ENCODE assay signal across 9 mouse cellular contexts in the genomic region with DNA sequence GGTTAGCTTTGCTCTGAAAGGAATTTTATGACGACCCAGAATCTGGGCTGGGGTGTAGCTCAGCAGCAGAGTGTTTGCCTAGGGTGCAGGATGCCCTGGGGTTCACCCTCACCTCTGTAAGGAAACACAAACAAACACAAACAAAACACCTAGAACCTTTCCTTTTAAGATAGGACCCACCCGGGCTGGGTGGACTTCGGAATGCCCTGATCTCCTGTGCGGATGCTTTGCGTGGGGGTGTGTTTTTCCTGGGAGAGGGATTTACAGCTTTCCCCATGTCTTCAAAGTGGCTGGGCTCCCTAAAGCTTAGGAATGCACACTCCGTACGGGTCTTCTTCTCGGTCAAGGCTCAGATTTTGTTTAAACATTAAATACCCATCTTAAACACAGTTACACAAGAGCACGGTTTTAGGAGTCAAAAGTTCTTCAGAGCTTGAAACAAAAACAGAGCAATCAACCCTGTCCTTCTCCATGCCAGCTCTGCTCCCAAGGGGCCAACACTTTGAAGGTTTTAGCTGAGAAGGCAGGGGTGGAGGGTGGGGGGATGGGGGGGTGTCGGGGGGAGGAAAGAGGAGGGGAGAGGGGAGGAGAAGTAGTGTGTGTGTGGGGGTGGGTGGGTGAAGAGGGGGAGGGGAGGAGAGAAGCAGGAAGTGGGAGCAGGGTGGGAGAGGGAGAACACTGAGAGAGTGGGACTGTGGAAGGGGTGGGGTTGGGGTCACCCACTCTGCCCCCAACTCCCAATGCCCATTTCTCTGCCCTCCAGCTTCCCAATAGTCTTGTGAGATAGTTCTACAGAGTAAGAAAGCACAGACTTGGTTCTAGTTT. TPM values are rescaled to one million over a fixed set of nuclear protein-coding genes. Genes with fewer than 3 reads are reported as not detected.
A peak's percentile ranks its signal among the peaks of the same experiment; 100 is the strongest.
DNase-seq lines count a peak whose midpoint lies in the region; ATAC-seq lines count a peak whose summit lies in the region.
"Had no signal": no experiment of that assay in that cellular context is flagged by ENCODE, and none has a peak within 500 bp of the region (broad histone marks: within the 10 kb centered on the region; RNA-seq: fewer than 3 reads in every experiment).

No protein-coding gene starts in this region.

- no peak for DNase-seq in liver, embryonic 11.5 days (ENCODE audit: low spot score)
- no peak for DNase-seq in liver
- DNase-seq in embryonic facial prominence, embryonic 11.5 days (ENCODE audit: low spot score) = peak; percentile 30
- DNase-seq in kidney, adult 11 months = peak; percentile 51
- DNase-seq in ovary, adult 18-20 months (ENCODE audit: low spot score) = no peak
- no peak for DNase-seq in layer of hippocampus, adult 9-10 months (ENCODE audit: low spot score)

- H3K4me2 ChIP-seq in liver, embryonic 11.5 days = peak overlapping the region; percentile 41
- H3K4me2 ChIP-seq in embryonic facial prominence, embryonic 11.5 days (ENCODE audit: low read depth, low read length) = no peak overlapping the region
- peak overlapping the region; percentile 15 for H3K4me2 ChIP-seq in liver, embryonic 12.5 days
- H3K4me2 ChIP-seq: liver, embryonic 15.5 days had no signal

- no peak overlapping the region for H3K9ac ChIP-seq in liver, embryonic 11.5 days (ENCODE audit: low read depth, low read length)
- H3K9ac ChIP-seq in embryonic facial prominence, embryonic 11.5 days (replicated peaks; ENCODE audit: low read length) = no peak overlapping the region
- no peak overlapping the region for H3K9ac ChIP-seq in liver, embryonic 12.5 days
- H3K9ac ChIP-seq: liver, embryonic 15.5 days had no signal

- H3K9me3 ChIP-seq in liver, embryonic 11.5 days (ENCODE audit: control insufficient read depth, low read length) = no peaks in the 10 kb centered on the region
- H3K9me3 ChIP-seq in embryonic facial prominence, embryonic 11.5 days (replicated peaks; ENCODE audit: control insufficient read depth, low read length) = no peaks in the 10 kb centered on the region
- H3K9me3 ChIP-seq in liver, embryonic 12.5 days (replicated peaks) = no peaks in the 10 kb centered on the region
- H3K9me3 ChIP-seq: liver, embryonic 15.5 days had no signal

- H3K27me3 ChIP-seq in liver, embryonic 11.5 days (replicated peaks; ENCODE audit: control insufficient read depth, insufficient read depth, low read length) = 0 out of 2 replicates have a peak, but pooled peaks cover 2% of the 10 kb centered on the region
- no peaks in the 10 kb centered on the region for H3K27me3 ChIP-seq in embryonic facial prominence, embryonic 11.5 days (ENCODE audit: control insufficient read depth, insufficient read depth, low read length)
- peaks cover 9% of the 10 kb centered on the region for H3K27me3 ChIP-seq in liver, embryonic 12.5 days (replicated peaks)

- no peak overlapping the region for H3K4me3 ChIP-seq in liver, embryonic 11.5 days (ENCODE audit: low read depth, low read length)
- H3K4me3 ChIP-seq in embryonic facial prominence, embryonic 11.5 days (ENCODE audit: low read depth, low read length) = no peak overlapping the region
- H3K4me3 ChIP-seq in liver, embryonic 12.5 days = no peak overlapping the region
- H3K4me3 ChIP-seq: liver, embryonic 15.5 days had no signal

- peak overlapping the region; percentile 43 for H3K27ac ChIP-seq in liver, embryonic 11.5 days (ENCODE audit: low read depth, low read length)
- no peak overlapping the region; the same call in 1 of the 2 replicates for H3K27ac ChIP-seq in embryonic facial prominence, embryonic 11.5 days (replicated peaks; ENCODE audit: low read depth, low read length)
- no peak overlapping the region for H3K27ac ChIP-seq in liver, embryonic 12.5 days
- H3K27ac ChIP-seq: liver, embryonic 15.5 days had no signal

- 23% methylated on average over 10 of the region's 10 CpGs for WGBS in liver, embryonic 11.5 days
- WGBS in embryonic facial prominence, embryonic 11.5 days = 18% methylated on average over 10 of the region's 10 CpGs
- 31% methylated on average over 9 of the region's 10 CpGs for WGBS in liver, embryonic 12.5 days (ENCODE audit: insufficient replicate concordance)

- peaks cover 14% of the 10 kb centered on the region for H3K4me1 ChIP-seq in liver, embryonic 11.5 days (replicated peaks; ENCODE audit: control insufficient read depth, insufficient read depth, low read length)
- no peaks in the 10 kb centered on the region; the same call in none of the 2 replicates for H3K4me1 ChIP-seq in embryonic facial prominence, embryonic 11.5 days (ENCODE audit: control insufficient read depth, insufficient read depth, low read length)
- H3K4me1 ChIP-seq in liver, embryonic 12.5 days = peaks cover 15% of the 10 kb centered on the region; the same call in 1 of the 2 replicates

- no peak for ATAC-seq in liver, embryonic 11.5 days (replicated peaks; ENCODE audit: low FRiP score)
- 0 out of 2 replicates have a peak, but pooled peaks have one; percentile 36 for ATAC-seq in embryonic facial prominence, embryonic 11.5 days (replicated peaks; ENCODE audit: insufficient number of reproducible peaks, low FRiP score, low TSS enrichment, low read depth)
- no peak for ATAC-seq in liver, embryonic 12.5 days
- no peak for ATAC-seq in megakaryocyte progenitor cell, adult 5-6 weeks (replicated peaks; ENCODE audit: poor library complexity)

- H3K36me3 ChIP-seq in liver, embryonic 11.5 days (ENCODE audit: control insufficient read depth, insufficient read depth, low read length) = no peaks in the 10 kb centered on the region
- H3K36me3 ChIP-seq in embryonic facial prominence, embryonic 11.5 days (replicated peaks; ENCODE audit: control insufficient read depth, insufficient read depth, low read depth, low read length) = no peaks in the 10 kb centered on the region
- no peaks in the 10 kb centered on the region for H3K36me3 ChIP-seq in liver, embryonic 12.5 days
- H3K36me3 ChIP-seq: liver, embryonic 15.5 days had no signal

RNA-seq across cellular contexts. Expression of gene Afap1, which starts 7.5 kb away (rescaled TPM):
- 6.7 and 6.8 TPM in 2 replicates for polyA plus RNA-seq in liver, embryonic 11.5 days (2014; fragmentation: Nextera tagmentation; extraction: Ambion mirVana)
- 19.8 and 20.5 TPM in 2 replicates for polyA plus RNA-seq in embryonic facial prominence, embryonic 11.5 days (2014; fragmentation: Nextera tagmentation; extraction: Ambion mirVana)
- 2.6 and 2.7 TPM in 2 replicates for polyA plus RNA-seq in liver, embryonic 12.5 days (2016; fragmentation: Nextera tagmentation; extraction: Ambion mirVana)
- 27.9 and 31.9 TPM in 2 replicates for total RNA-seq in megakaryocyte progenitor cell, adult 5-6 weeks (2015)
- 15.5 and 16.8 TPM in 2 replicates for total RNA-seq in megakaryocyte progenitor cell, adult 5-6 weeks (2017)

Comparison
In these comparisons a context has a peak if more than half of its experiments do, and no peak if none do; other contexts are left out.
1. DNase-seq: peak in embryonic facial prominence, embryonic 11.5 days (single experiment) and kidney, adult 11 months (single experiment); none in liver, embryonic 11.5 days (single experiment), liver (single experiment), ovary, adult 18-20 months (single experiment) and layer of hippocampus, adult 9-10 months (single experiment).